Mouse (Mus musculus) spleen, adult 2 months (tissue): ENCODE data around the gene Mettl5. TPM values are rescaled to one million over a fixed set of nuclear protein-coding genes. Genes with fewer than 3 reads are reported as not detected.
A peak's percentile ranks its signal among the peaks of the same experiment; 100 is the strongest.

Experiments
- DNase-seq, 2 experiments: peaks; one replicate each; pipeline versions ENCODE4 v3.0.0 to v3.0.0-alpha.2; 2012 to 2021; ENCODE audit warnings: low spot score in 2 of 2, low read depth in 1 of 2
- H3K27ac ChIP-seq: fragments of 200-500 bp; 2 replicates; pipeline ENCODE4 v1.5.1; 2012; ENCODE audit warnings: low read length, inconsistent platforms; ENCODE audit not compliant: insufficient read depth
- H3K27me3 ChIP-seq: fragments of 200-500 bp; 2 replicates; pipeline ENCODE4 v1.6.1; 2012; ENCODE audit warnings: mild to moderate bottlenecking, moderate library complexity, low read length, inconsistent platforms; ENCODE audit not compliant: control insufficient read depth, insufficient read depth
- H3K36me3 ChIP-seq: fragments of 200-500 bp; 2 replicates; pipeline ENCODE4 v1.6.1; 2012; ENCODE audit warnings: mild to moderate bottlenecking, low read length, inconsistent platforms; ENCODE audit not compliant: control insufficient read depth, insufficient read depth
- H3K4me1 ChIP-seq: fragments of 200-500 bp; 2 replicates; pipeline ENCODE4 v1.6.1; 2011; ENCODE audit warnings: inconsistent platforms; ENCODE audit not compliant: control insufficient read depth, insufficient read depth, insufficient read length
- H3K4me3 ChIP-seq: fragments of 200-500 bp; 2 replicates; pipeline ENCODE4 v1.5.1; 2011; ENCODE audit warnings: mild to moderate bottlenecking, inconsistent platforms; ENCODE audit not compliant: insufficient read depth, insufficient read length; ENCODE audit errors: extremely low read depth
- CTCF ChIP-seq: fragments of 200-500 bp; IDR thresholded peaks from 2 replicates; pipeline ENCODE4 v1.5.1; 2011; ENCODE audit warnings: mild to moderate bottlenecking, inconsistent platforms; ENCODE audit not compliant: insufficient read depth, insufficient read length, insufficient replicate concordance; ENCODE audit errors: extremely low read depth
- POLR2A ChIP-seq: fragments of 200-500 bp; IDR thresholded peaks from 2 replicates; pipeline ENCODE4 v1.6.1; 2011; ENCODE audit warnings: low read depth, low read length, inconsistent platforms
- WGBS: fragments of 180-500 bp; shearing (Covaris S2); methylation state at CpG from one replicate; pipeline ENCODE4 v1.1.7; 2018; 5-methylcytosine and 5-hydroxymethylcytosine counted together
- polyA plus RNA-seq: library from polyadenylated mRNA; depleted of rRNA; stranded (reverse); fragments of >200 nt; gene quantifications from 2 replicates; pipeline ENCODE4 v1.2.3, GENCODE M21; 2012

The Mettl5 gene
- polyA plus RNA-seq, 1 experiment: 6.0 TPM

GRCm38 (mm10) chr2:69837996-69838395, 47.4 kb downstream of the Mettl5 start:
- TF ChIP-seq POLR2A (no peak), CTCF (no peak)
- H3K27ac ChIP-seq: no peak overlapping the region
- WGBS: 93% methylated on average over 3 of the region's 3 CpGs
- no peaks in the 10 kb centered on the region for H3K4me1 ChIP-seq
- no peaks in the 10 kb centered on the region for H3K27me3 ChIP-seq
- DNase-seq: no peak
- H3K36me3 ChIP-seq: no peaks in the 10 kb centered on the region
- H3K4me3 ChIP-seq: no peak overlapping the region

- Histone ChIP-seq H3K27me3 (no peaks in the 10 kb centered on the region), H3K27ac (no peak overlapping the region), H3K4me3 (no peak overlapping the region), H3K36me3 (no peaks in the 10 kb centered on the region), H3K4me1 (no peaks in the 10 kb centered on the region)
- DNase-seq: no peak
- TF ChIP-seq CTCF (no peak), POLR2A (no peak)
- WGBS: 77% methylated on average over 7 of the region's 7 CpGs
Measured at GRCm38 (mm10) chr2:69837244-69837967, 48.0 kb downstream of the Mettl5 start.

- Histone ChIP-seq H3K4me3 (no peak overlapping the region), H3K4me1 (no peaks in the 10 kb centered on the region), H3K27ac (no peak overlapping the region), H3K36me3 (no peaks in the 10 kb centered on the region), H3K27me3 (no peaks in the 10 kb centered on the region)
- 92% methylated on average over 8 of the region's 8 CpGs for WGBS
- no peak for DNase-seq
- TF ChIP-seq POLR2A (no peak), CTCF (no peak)
Measured at GRCm38 (mm10) chr2:69830116-69830515, 55.3 kb downstream of the Mettl5 start.

GRCm38 (mm10) chr2:69829680-69830079, 55.7 kb downstream of the Mettl5 start:
- TF ChIP-seq POLR2A: no peak
- no peak for TF ChIP-seq CTCF
- 82% methylated on average over 2 of the region's 2 CpGs for WGBS
- H3K27ac ChIP-seq: no peak overlapping the region
- no peak overlapping the region for H3K4me3 ChIP-seq
- no peaks in the 10 kb centered on the region for H3K27me3 ChIP-seq
- H3K36me3 ChIP-seq: no peaks in the 10 kb centered on the region
- no peak for DNase-seq
- H3K4me1 ChIP-seq: no peaks in the 10 kb centered on the region

GRCm38 (mm10) chr2:69828031-69828430, 57.4 kb downstream of the Mettl5 start:
- TF ChIP-seq CTCF (no peak), POLR2A (no peak)
- H3K27me3 ChIP-seq: peaks cover 4% of the 10 kb centered on the region
- H3K4me1 ChIP-seq: no peaks in the 10 kb centered on the region; the same call in 1 of the 2 replicates
- H3K27ac ChIP-seq: no peak overlapping the region
- 82% methylated on average over 7 of the region's 7 CpGs for WGBS
- no peaks in the 10 kb centered on the region for H3K36me3 ChIP-seq
- DNase-seq: no peak
- no peak overlapping the region for H3K4me3 ChIP-seq

- DNase-seq: no peak
- TF ChIP-seq CTCF (no peak), POLR2A (no peak)
- 95% methylated on average over 2 of the region's 2 CpGs for WGBS
- H3K27ac ChIP-seq: no peak overlapping the region
- no peaks in the 10 kb centered on the region for H3K36me3 ChIP-seq
- peaks cover 12% of the 10 kb centered on the region for H3K27me3 ChIP-seq
- H3K4me1 ChIP-seq: peaks cover 3% of the 10 kb centered on the region
- H3K4me3 ChIP-seq: no peak overlapping the region
Measured at GRCm38 (mm10) chr2:69826380-69826779, 59.0 kb downstream of the Mettl5 start.

GRCm38 (mm10) chr2:69825898-69826297, 59.5 kb downstream of the Mettl5 start:
- Histone ChIP-seq H3K36me3 (no peaks in the 10 kb centered on the region), H3K4me3 (no peak overlapping the region), H3K27me3 (peaks cover 12% of the 10 kb centered on the region), H3K27ac (peak overlapping the region; percentile 18; the same call in 1 of the 2 replicates), H3K4me1 (peaks cover 3% of the 10 kb centered on the region)
- TF ChIP-seq CTCF: no peak
- WGBS: 93% methylated on average over 10 of the region's 10 CpGs
- DNase-seq: no peak
